Mouse (Mus musculus): Measurements from ENCODE around the gene Dlx3. TPM values are rescaled to one million over a fixed set of nuclear protein-coding genes. Genes with fewer than 3 reads are reported as not detected.

The Dlx3 gene
- total RNA-seq, 4 experiments from 2014 or later: not detected

GRCm38 (mm10) chr11:95121161-95122099, 1.5 kb downstream of the Dlx3 start:
- no peak for DNase-seq (ENCODE audit: low spot score in 2 of 2)

- DNase-seq (ENCODE audit: low spot score in 2 of 2): no peak
These were observed 2.2 kb downstream of the Dlx3 start for GRCm38 (mm10) chr11:95122100-95122489.

- DNase-seq (ENCODE audit: low spot score in 2 of 2): no peak
These were observed 5.5 kb downstream of the Dlx3 start for GRCm38 (mm10) chr11:95125366-95125948.

DNA sequence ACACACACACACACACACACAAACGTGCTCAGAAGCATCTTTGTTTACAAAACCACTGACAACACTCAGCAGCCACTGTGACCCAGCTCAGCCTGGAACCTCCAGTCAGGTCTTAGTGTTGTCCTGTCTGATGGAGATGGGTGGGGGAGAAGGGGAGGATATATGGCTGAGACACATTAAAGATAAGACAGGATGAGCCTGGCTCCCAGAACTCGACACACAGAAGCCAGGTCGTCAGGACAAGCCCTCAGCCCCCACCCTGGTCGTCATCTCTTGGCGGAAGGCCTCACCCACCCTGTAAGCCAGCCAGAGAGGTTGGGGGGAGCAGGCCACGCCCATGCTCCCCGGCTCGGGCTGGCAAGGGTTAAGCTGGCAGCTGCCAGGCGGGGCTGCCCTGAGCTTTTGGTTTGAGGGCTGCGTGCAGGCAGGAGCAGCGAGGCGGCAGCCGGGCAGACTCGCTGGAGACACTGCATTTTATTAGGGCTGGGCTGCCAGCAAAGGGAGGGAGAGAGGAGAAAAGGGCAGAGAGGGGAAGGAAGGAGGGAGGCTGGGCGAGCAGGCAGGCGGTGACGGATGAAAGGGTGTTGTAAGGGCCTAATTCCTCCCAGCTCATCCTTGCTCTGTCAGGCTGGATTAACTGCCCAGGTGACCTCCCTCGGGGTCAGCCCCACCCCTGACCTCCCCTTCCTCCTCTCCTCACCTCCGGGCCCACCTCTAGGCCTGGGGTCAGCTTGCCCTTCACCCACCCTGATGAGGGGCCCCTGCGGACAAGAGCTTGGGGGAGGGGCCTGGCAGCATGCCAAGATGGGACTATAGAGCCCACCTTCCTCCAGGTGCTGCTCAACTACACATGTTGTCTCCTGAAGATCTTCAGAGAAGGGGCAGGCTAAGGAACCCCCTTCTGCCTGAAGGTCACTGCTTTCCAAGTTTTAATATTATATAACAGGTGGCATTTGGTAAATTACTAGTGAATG, 6.6 kb downstream of the Dlx3 start:
- DNase-seq (ENCODE audit: low spot score in 2 of 2): no peak

DNA sequence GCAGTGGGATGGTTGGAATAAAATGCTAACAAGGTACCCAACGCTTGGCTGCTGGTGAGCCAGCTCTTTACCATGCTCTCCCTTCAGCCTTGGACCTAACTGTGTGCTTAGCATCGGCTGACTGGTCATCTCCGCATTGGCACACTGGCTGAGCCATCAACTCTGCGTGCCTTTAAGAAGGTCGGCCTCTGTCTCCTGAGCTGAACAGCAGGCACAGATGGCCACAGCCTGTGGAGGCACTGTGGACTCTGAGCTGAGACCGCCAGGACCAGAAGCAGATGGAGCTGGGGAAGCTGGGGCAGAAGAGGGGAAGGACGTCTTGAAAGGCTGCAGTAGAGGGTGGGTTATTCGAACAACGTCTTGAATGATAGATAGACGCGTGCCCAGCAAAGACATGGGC, 8.4 kb downstream of the Dlx3 start:
- DNase-seq (ENCODE audit: low spot score in 2 of 2): no peak

DNA sequence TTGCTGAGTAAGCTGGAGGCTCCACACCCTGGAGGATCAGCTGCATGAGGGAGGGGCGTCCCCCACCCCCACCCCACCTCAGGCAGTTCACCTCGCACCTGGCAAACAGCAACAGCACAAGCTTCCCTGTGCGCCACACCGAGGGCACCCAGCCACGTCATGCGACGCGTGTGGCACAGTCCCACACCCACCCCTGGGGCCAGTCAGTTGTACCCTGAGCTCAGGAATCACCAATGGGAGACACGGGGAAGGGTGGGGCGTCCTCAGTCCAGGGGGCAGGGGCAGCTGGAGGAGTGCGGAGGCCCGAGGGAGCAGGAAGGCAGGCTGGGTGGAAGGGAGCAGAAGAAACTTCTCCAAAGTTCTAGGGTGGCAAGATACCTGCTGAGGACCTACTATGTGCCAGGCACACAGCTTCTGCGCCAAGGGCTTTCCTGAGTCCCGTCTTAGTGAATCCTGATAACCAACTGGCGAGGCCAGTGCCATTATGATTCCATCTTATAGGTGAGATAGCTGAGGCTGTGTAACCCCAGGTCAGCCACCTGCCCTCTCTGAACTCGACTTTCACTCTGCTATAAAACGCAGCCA, 10.8 kb downstream of the Dlx3 start:
- DNase-seq (ENCODE audit: low spot score in 2 of 2): no peak

DNA sequence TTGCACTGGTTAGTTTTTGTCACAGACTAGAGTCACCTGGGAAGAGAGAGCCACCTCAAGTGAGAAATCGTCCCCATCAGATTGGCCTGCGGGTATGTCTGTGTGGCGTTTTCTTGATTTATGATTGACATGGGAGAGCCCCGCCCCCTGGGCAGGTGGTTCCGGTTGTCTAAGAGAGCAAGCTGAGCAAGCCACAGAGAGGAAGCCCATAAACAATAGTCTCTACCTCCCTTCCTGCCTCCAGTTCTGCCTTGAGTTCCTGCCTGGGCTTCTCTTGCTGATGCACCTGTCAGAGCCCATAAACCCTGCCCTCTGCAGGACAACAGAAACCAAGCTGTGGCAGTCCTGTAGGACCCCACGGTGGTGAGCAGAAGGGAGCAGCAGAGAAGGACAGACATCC, 13.4 kb downstream of the Dlx3 start:
- DNase-seq (ENCODE audit: low spot score in 2 of 2): no peak

DNA sequence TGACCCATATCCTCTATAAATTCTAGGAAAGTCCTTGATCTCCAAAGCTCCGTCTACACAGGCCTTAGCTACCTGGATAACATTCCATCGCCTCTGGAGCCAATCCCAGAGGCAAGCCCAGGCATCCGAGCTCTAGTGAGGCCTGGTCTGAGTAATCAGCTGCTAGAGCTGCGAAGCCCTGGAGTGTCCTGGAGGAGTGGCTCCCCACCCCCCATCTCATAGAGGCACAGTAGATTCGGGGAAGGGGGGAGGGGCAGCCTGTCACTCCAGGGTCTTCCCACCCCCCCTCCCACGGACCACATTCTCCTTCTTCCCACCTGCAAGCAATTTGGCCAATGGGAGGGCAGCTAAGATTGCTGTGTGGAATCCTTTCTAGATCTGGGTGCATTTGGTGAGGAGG, 17.4 kb downstream of the Dlx3 start:
- DNase-seq (ENCODE audit: low spot score in 2 of 2): no peak

GRCm38 (mm10) chr11:95139871-95140270, 20.0 kb downstream of the Dlx3 start:
- no peak for DNase-seq (ENCODE audit: low spot score in 2 of 2)

DNA sequence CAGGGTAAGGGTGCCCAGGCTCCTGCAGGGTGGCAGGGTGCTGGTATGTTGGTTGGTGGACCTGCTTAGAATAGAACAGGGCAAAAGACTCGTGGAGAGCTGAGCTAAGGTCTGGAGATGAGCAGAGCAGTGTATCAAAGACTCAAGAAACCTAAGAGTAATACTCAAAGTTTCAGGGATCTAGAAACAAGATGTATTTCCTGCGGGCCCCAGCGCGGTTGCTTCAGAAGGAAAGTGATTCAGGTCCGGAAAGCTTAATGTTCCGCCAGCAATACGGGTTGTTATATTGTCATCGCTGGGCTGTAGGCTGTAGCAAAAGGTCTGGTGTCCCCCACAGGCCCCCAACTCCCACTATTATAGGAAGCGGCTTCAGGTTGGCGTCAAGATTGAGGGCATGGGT, 22.3 kb downstream of the Dlx3 start:
- DNase-seq (ENCODE audit: low spot score in 2 of 2): no peak

DNA sequence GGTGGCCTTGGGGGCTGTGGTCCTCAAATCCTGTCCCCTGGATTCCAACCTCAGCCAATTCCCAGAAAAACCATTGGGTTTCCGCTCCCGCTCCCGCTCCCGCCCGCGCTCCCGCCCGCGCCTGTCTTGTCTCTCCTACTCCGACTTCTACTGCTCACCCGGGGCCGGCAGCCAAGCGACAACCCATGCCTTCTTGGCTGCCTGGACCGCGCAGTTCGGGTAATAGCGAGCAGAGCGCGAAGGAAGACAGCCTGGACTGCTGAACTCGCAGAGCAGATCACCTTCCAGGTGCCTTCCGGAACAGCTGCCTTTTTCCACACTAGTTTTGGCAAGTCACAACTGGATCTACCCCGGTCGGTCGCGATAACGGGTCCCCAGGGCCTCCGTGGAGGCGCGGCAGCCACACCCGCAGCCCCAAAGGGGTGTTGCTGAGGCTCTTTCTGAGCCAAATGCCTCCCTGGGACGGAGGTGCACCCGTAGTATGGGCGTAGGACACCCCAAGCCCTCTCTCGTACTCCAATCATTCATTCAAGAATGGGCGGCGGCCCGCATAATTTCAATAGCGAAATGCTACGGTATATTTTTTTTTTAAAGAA, 23.2 kb downstream of the Dlx3 start:
- no peak for DNase-seq (ENCODE audit: low spot score in 2 of 2)

DNA sequence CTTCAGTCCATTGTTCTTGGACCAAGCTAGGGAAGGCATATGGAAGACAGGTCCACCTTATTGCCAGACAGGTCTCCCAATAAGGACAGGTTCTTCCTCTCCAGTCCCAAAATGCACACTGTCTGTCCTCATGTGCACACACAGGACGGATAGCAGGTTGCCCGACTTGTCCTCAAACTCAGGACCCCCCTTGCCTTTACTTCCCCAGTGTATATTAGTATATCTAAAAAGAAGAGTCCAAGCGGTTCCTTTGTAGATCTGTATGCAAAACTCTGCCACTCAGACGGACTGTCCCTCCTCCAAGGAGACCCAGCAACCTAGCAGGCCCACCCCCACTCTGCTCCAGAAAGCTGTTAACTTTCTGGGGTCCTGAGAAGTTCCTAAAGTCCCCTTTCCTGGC, 23.7 kb downstream of the Dlx3 start:
- DNase-seq (ENCODE audit: low spot score in 2 of 2): no peak

DNA sequence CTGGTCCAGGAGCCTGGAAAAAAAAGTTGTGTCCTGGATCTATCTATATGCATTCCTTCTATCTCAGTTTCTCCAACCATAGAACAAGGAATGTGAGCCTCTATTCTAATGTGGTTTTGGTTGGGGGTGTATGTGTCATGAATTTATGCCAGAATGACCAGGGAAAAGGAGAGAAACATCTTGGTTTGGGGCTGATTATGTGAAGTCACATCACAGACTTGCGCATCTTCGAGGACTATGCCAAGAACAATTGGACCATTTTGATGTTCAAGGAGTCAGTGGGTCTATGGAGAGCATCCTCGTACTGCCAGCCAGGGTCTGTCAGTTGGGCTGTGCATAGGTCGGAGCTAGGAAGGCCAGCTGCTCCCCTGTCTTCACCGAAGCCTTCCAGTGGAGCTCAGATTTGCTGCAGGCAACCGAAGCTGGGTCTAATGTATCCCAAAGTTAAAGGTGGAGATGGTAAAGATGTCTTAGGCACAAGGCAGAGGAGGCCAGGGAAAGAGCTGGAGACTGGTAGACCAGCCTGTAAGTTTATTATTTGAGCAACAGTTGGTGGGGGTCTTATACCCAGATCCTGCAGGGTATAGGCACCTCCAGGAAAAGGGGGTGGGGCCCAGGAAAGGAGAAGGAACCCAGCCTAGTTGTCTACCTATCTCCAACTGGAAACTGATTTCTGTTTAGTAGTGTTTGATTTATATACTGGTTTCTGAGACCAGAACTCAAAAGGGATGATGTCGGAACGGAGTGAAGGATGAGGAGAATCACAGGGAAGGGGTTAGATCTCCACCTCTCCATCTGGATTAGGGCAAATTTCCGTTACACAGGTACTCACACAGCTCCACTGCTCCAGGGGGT, 24.4 kb downstream of the Dlx3 start:
- no peak for DNase-seq (ENCODE audit: low spot score in 2 of 2)

DNA sequence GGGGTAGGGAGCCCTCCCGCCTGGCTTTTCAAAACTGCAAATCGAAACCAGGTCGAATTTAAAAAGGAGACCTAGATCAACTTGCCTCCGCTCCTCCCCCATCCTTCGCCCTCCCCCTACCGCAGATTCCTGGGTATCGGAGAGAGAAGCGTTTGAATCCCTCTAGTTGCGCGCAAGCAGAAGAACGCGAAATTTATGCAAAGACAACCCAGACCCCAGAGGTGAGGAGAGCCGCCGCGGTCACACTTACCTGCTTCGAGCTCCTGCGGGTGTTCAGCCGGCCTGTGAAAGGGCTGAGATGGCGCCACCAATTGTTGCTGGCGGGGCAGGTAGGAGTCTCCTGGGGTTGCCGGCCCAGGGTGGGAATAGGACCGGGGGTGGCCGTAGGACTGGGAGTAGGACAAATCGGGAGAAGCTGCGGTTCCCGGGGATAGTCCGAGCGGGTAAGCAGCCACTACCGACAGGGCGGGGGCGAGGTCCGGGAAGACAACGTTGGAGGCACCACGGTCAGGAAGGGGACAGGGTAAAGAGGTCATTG, 25.1 kb downstream of the Dlx3 start:
- DNase-seq (ENCODE audit: low spot score in 2 of 2): no peak

DNA sequence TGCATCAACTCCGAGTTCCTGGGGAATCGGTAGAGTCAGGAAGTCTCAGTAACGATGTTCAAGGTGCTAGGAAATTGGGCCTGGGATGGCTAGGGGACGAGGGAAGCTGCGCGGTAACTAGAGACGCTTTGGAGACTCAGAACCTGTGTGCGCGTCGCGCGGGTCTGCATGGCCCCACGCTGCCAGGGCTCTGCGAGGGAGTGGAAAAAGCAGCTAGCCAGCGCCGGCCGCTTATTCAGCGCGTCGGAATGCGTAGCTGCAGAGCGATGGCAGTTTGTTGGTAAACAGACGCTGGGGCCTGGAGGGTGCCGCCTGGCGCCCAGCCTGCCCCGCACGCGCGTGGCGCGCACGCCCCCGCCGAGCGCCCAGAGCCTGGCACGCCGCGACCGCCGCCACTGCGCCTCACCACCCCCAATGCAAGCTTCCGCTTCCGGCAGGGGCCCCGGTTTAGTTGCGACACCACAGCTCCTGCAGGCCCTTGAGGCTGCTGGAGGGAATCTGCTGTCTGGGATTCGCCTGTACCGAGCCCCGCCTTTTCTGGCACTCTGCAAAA, 26.0 kb downstream of the Dlx3 start, which contains the start of gene Dlx4:
Gene Dlx4 (minus strand): TSS at position 413 of the 553 bp plus-strand sequence.
- DNase-seq (ENCODE audit: low spot score in 2 of 2): no peak

GRCm38 (mm10) chr11:95148754-95149153, 28.8 kb downstream of the Dlx3 start:
- no peak for DNase-seq (ENCODE audit: low spot score in 2 of 2)

GRCm38 (mm10) chr11:95149462-95150268, 29.7 kb downstream of the Dlx3 start:
- no peak for DNase-seq (ENCODE audit: low spot score in 2 of 2)

GRCm38 (mm10) chr11:95150269-95151049, 30.5 kb downstream of the Dlx3 start:
- DNase-seq (ENCODE audit: low spot score in 2 of 2): no peak

Data from gastrocnemius, adult 8-10 months (tissue).